Mouse (Mus musculus) C2C12 (cell line): ENCODE data around the gene Osmr. TPM values are rescaled to one million over a fixed set of nuclear protein-coding genes. Genes with fewer than 3 reads are reported as not detected.

Experiments
- H3K27me3 ChIP-seq: one replicate; pipeline ENCODE4 v1.6.1; 2011; ENCODE audit not compliant: control insufficient read depth, insufficient read depth, insufficient read length
- H3K36me3 ChIP-seq: one replicate; pipeline ENCODE4 v1.6.1; 2011; ENCODE audit not compliant: control insufficient read depth, insufficient read depth
- H3K4me3 ChIP-seq: one replicate; pipeline ENCODE4 v1.5.1; 2011; ENCODE audit warnings: mild to moderate bottlenecking, control low read depth; ENCODE audit not compliant: poor library complexity, insufficient read depth, severe bottlenecking
- H3K79me2 ChIP-seq: one replicate; pipeline ENCODE4 v1.6.1; 2011; ENCODE audit not compliant: control insufficient read depth, insufficient read depth
- H3K79me3 ChIP-seq: one replicate; pipeline ENCODE4 v1.6.1; 2011; ENCODE audit warnings: low read depth, control low read depth
- H3ac ChIP-seq: one replicate; pipeline ENCODE3; 2011; ENCODE audit warnings: low read depth; ENCODE audit not compliant: control insufficient read depth, insufficient read length
- CEBPB ChIP-seq: IDR thresholded peaks from one replicate; pipeline ENCODE4 v1.6.1; 2011; ENCODE audit warnings: low read depth, mild to moderate bottlenecking, control low read depth, moderate library complexity
- CTCF ChIP-seq: IDR thresholded peaks from one replicate; pipeline ENCODE4 v1.5.1; 2011; ENCODE audit not compliant: control insufficient read depth, insufficient read depth, insufficient read length
- FOSL1 ChIP-seq: IDR thresholded peaks from one replicate; pipeline ENCODE4 v1.8.0; 2011; ENCODE audit warnings: mild to moderate bottlenecking, low read length; ENCODE audit not compliant: poor library complexity, insufficient read depth, severe bottlenecking
- MAX ChIP-seq: IDR thresholded peaks from one replicate; pipeline ENCODE4 v1.6.1; 2011; ENCODE audit warnings: mild to moderate bottlenecking, control low read depth
- MYOD1 ChIP-seq: IDR thresholded peaks from one replicate; pipeline ENCODE4 v1.6.1; 2011; ENCODE audit warnings: low read depth; ENCODE audit not compliant: control insufficient read depth, insufficient read length
- MYOG ChIP-seq: IDR thresholded peaks from one replicate; pipeline ENCODE4 v1.6.1; 2011; ENCODE audit not compliant: control insufficient read depth, insufficient read length; ENCODE audit errors: extremely low read depth
- USF1 ChIP-seq: IDR thresholded peaks from one replicate; pipeline ENCODE4 v1.6.1; 2011; ENCODE audit warnings: low read depth, mild to moderate bottlenecking, control low read depth, moderate library complexity
- long read RNA-seq, 2 experiments: library from polyadenylated mRNA; unstranded; transcript quantifications; one replicate each; pipeline ENCODE4 v2.0.0; 2019 to 2020
- polyA plus RNA-seq: library from polyadenylated mRNA; unstranded; fragments of >200 nt; fragmentation: generic; extraction: Trizol; gene quantifications from one replicate; pipeline ENCODE4 v1.2.1, GENCODE M21; 2012; ENCODE audit warnings: missing spikeins

Gene Osmr
- 5.9 TPM for polyA plus RNA-seq
- long read RNA-seq, experiment 1, partial matches to known transcripts: 2 of 4 reads
- long read RNA-seq, experiment 1, other reads (novel, unspliced or antisense): 2 of 4 reads
- long read RNA-seq, experiment 2, full-length matches to known transcripts: 2 of 10 reads
- long read RNA-seq, experiment 2, partial matches to known transcripts: 4 of 10 reads
- long read RNA-seq, experiment 2, other reads (novel, unspliced or antisense): 4 of 10 reads

- Histone ChIP-seq H3K36me3 (no peaks in the 10 kb centered on the region), H3K79me2 (peaks cover 15% of the 10 kb centered on the region), H3K27me3 (no peaks in the 10 kb centered on the region), H3ac (peak within 1 kb of the TSS; percentile 94), H3K4me3 (peak within 1 kb of the TSS; percentile 47), H3K79me3 (no peaks in the 10 kb centered on the region)
- TF ChIP-seq USF1 (no peak), MYOG (no peak), CEBPB (no peak), CTCF (no peak), MAX (no peak), MYOD1 (no peak), FOSL1 (no peak)
Observed at GRCm38 (mm10) chr15:6874601-6875019, at the start of gene Osmr. Gene Osmr (minus strand): TSS chr15:6874969.

DNA sequence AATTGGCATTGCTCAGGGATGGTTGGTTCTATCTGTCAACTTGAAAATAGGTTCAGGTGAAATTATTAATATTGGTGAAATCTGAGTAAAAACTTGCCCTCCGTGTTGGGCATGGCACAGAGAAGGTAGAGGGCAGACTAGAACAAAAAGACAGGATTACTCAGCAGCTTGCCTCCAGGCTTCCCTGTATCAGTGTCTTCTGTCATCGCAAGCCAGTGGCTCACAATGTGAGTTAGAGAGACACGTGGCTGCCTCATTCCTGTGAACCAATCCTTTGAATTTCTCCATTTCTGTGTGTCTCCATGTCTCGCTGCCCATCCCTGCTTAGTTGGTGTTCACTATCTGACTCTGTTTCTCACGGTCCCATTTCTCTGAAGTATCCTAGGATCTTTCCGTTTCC lies 44.6 kb upstream of the Osmr start:
- TF ChIP-seq CEBPB (no peak), FOSL1 (no peak), MYOD1 (no peak), USF1 (no peak), MAX (no peak), MYOG (no peak), CTCF (no peak)
- no peak overlapping the region for H3ac ChIP-seq
- H3K4me3 ChIP-seq: no peak overlapping the region
- no peaks in the 10 kb centered on the region for H3K79me2 ChIP-seq
- no peaks in the 10 kb centered on the region for H3K79me3 ChIP-seq
- no peaks in the 10 kb centered on the region for H3K36me3 ChIP-seq
- H3K27me3 ChIP-seq: no peaks in the 10 kb centered on the region

DNA sequence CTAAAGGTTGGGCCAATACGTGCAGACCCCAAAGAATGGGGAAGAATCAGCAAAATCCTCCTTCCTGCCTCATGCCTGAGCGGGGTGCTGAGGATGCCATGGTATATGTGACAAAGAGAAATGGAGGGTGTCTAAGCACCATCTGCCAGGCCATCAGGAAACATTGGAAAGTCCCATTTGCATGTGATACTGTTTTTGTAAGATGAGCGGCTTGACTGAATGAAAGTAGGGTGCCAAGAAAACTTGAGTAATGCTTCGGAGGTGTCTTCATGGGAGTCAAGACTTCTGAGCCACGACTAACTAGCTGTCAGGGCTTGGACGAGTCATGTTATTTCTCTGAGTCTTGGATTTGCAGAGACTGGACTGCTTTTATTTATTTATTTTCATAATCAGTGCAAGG lies 39.4 kb upstream of the Osmr start:
- Histone ChIP-seq H3K79me2 (no peaks in the 10 kb centered on the region), H3ac (no peak overlapping the region), H3K27me3 (no peaks in the 10 kb centered on the region), H3K36me3 (no peaks in the 10 kb centered on the region), H3K79me3 (no peaks in the 10 kb centered on the region), H3K4me3 (no peak overlapping the region)
- TF ChIP-seq MYOG (no peak), FOSL1 (no peak), CTCF (no peak), MAX (no peak), MYOD1 (no peak), USF1 (no peak), CEBPB (no peak)

DNA sequence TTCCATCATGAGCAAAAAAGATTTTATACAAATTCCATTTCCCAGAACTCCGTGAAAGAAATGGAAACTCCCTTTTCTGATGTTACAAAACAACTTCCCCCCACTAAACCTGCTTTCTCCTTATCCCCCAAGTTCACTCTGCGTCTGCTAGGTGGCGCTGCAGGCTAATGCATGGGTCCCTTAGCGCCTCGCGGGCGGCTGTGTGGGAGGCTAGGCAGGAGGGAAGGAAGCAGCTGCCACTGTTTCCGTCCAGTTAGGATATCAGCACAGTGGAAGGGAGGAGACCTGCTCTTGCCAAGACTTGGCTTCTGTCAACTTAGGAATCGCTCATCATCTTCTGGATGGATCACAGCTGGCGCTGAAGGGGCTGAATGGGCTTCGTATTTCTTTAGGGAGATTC lies 34.9 kb upstream of the Osmr start:
- Histone ChIP-seq H3K36me3 (no peaks in the 10 kb centered on the region), H3K4me3 (no peak overlapping the region), H3K79me2 (no peaks in the 10 kb centered on the region), H3K79me3 (no peaks in the 10 kb centered on the region), H3ac (no peak overlapping the region), H3K27me3 (no peaks in the 10 kb centered on the region)
- TF ChIP-seq CEBPB (no peak), MYOG (no peak), MAX (peak; percentile 79), CTCF (peak; percentile 96), FOSL1 (no peak), USF1 (no peak), MYOD1 (peak; percentile 87)

DNA sequence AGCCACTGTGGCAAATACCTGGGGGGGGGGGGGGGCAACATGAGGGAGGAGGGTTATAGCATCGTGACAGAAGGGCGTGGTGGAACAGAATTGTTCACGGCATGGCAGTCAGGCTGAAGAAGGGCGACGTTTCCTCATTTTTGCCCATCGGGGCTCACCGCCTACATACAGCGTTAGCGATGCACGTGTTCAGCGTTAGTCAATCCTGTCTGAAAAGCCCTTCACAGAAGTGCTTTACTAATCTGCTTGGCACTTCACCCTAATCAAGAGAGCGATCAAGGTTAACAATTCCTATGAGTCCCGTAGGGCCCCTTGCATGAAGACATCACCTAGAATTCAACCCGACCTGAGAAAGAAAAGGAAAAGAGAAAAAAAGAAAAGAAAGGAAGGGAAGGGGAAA lies 34.3 kb upstream of the Osmr start:
- Histone ChIP-seq H3K36me3 (no peaks in the 10 kb centered on the region), H3ac (no peak overlapping the region), H3K79me3 (no peaks in the 10 kb centered on the region), H3K79me2 (no peaks in the 10 kb centered on the region), H3K4me3 (no peak overlapping the region), H3K27me3 (no peaks in the 10 kb centered on the region)
- TF ChIP-seq FOSL1 (no peak), CTCF (no peak), USF1 (no peak), MYOD1 (no peak), MAX (no peak), MYOG (no peak), CEBPB (no peak)
